Mouse (Mus musculus): ENCODE results near the gene Usf2. TPM values are rescaled to one million over a fixed set of nuclear protein-coding genes. Genes with fewer than 3 reads are reported as not detected.

Usf2 gene
- total and polyA plus RNA-seq, 3 experiments = 42.0 to 103 (median 47.0) TPM

- no peaks in the 10 kb centered on the region for H3K9me3 ChIP-seq (replicated peaks; ENCODE audit: low read length)
- in situ Hi-C loops (cut with MboI; ENCODE audit: low pct_ligation_motif_present, low pct_unique_long_range_greater_than_20kb, low sequenced_read_pairs) (no loop called here), dilution Hi-C loops (cut with MboI; ENCODE audit: extremely low pct_ligation_motif_present, extremely low pct_unique_long_range_greater_than_20kb, low sequenced_read_pairs) (no loop called here)
- DNase-seq (ENCODE audit: extremely low read depth) = no peak
- H3K4me3 ChIP-seq (replicated peaks in 1 of 3; ENCODE audit: low read depth in 2 of 3, low read length in 2 of 3, poor library complexity in 1 of 3) = no peak overlapping the region
- no peaks in the 10 kb centered on the region for H3K27me3 ChIP-seq (replicated peaks)
- no peaks in the 10 kb centered on the region for H3K36me3 ChIP-seq (replicated peaks in 1 of 2; ENCODE audit: control insufficient read depth in 1 of 2, insufficient read depth in 1 of 2, low read length in 1 of 2)
- no peak for TF ChIP-seq MAFK (IDR thresholded peaks at IDR 0.05; ENCODE audit: insufficient replicate concordance, low read length)
- H3K4me2 ChIP-seq (ENCODE audit: insufficient read depth, low read depth, poor library complexity, severe bottlenecking) = no peak overlapping the region
- H3K27ac ChIP-seq (ENCODE audit: insufficient read depth, low read depth) = no peak overlapping the region
- peaks cover 0 to 5% of the 10 kb centered on the region in 2 experiments; a peak in 1 of 4 replicates for H3K4me1 ChIP-seq (ENCODE audit: control insufficient read depth in 1 of 2, insufficient read depth in 2 of 2)
- no peaks in the 10 kb centered on the region for H3K79me2 ChIP-seq (replicated peaks; ENCODE audit: control insufficient read depth, extremely low read depth, insufficient read depth, poor library complexity, severe bottlenecking)
- no peak overlapping the region for H3K9ac ChIP-seq (ENCODE audit: insufficient read depth, low read depth)
Observed at GRCm38 (mm10) chr7:30965677-30966076, 9.1 kb upstream of the Usf2 start.

- no peaks in the 10 kb centered on the region for H3K27me3 ChIP-seq (replicated peaks)
- no peak overlapping the region for H3K9ac ChIP-seq (ENCODE audit: insufficient read depth, low read depth)
- H3K9me3 ChIP-seq (replicated peaks; ENCODE audit: low read length) = no peaks in the 10 kb centered on the region
- dilution Hi-C loops (cut with MboI; ENCODE audit: extremely low pct_ligation_motif_present, extremely low pct_unique_long_range_greater_than_20kb, low sequenced_read_pairs) = no loop called here
- H3K4me3 ChIP-seq (replicated peaks in 1 of 3; ENCODE audit: low read depth in 2 of 3, low read length in 2 of 3, poor library complexity in 1 of 3) = no peak overlapping the region
- H3K36me3 ChIP-seq (replicated peaks in 1 of 2; ENCODE audit: control insufficient read depth in 1 of 2, insufficient read depth in 1 of 2, low read length in 1 of 2) = peaks cover 0 to 3% of the 10 kb centered on the region in 2 experiments
- no peak for TF ChIP-seq CHD1 (IDR thresholded peaks at IDR 0.05; ENCODE audit: low read depth, low read length)
- TF ChIP-seq CHD2 (IDR thresholded peaks at IDR 0.05; ENCODE audit: low read length) = no peak
- TF ChIP-seq POLR2A (IDR thresholded peaks at IDR 0.05; ENCODE audit: low read depth, low read length) = no peak
- TF ChIP-seq NELFE (IDR thresholded peaks at IDR 0.05; ENCODE audit: low read depth, low read length) = no peak
- TF ChIP-seq POLR2AphosphoS2 (IDR thresholded peaks at IDR 0.05; ENCODE audit: low read depth, low read length) = no peak
- no peak for TF ChIP-seq ETS1 (conservative IDR thresholded peaks at IDR 0.05; ENCODE audit: low read depth, low read length)
- TF ChIP-seq UBTF (IDR thresholded peaks at IDR 0.05; ENCODE audit: low read depth, low read length) = no peak
- no peak for TF ChIP-seq ZKSCAN1 (IDR thresholded peaks at IDR 0.05; ENCODE audit: borderline replicate concordance, low read depth, low read length)
- no peak for TF ChIP-seq ZC3H11A (IDR thresholded peaks at IDR 0.05; ENCODE audit: low read depth, low read length)
- no peak for TF ChIP-seq JUND (conservative IDR thresholded peaks at IDR 0.05; ENCODE audit: low read depth, low read length)
- TF ChIP-seq PAX5 (IDR thresholded peaks at IDR 0.05; ENCODE audit: low read length) = no peak
- no peak for TF ChIP-seq EP300 (IDR thresholded peaks at IDR 0.05; ENCODE audit: low read length)
- no peak for TF ChIP-seq MYC (IDR thresholded peaks at IDR 0.05; ENCODE audit: low read depth, low read length)
- TF ChIP-seq MAX (IDR thresholded peaks at IDR 0.05; ENCODE audit: low read length) = no peak
- TF ChIP-seq SIN3A (IDR thresholded peaks at IDR 0.05; ENCODE audit: low read length) = no peak
- no peak for TF ChIP-seq JUN (IDR thresholded peaks at IDR 0.05; ENCODE audit: insufficient read depth, low read depth, low read length)
- TF ChIP-seq SMC3 (IDR thresholded peaks at IDR 0.05; ENCODE audit: low read depth, low read length) = no peak
- TF ChIP-seq RAD21 (IDR thresholded peaks at IDR 0.05; ENCODE audit: low read depth, low read length) = no peak
- no peak for TF ChIP-seq ELF1 (IDR thresholded peaks at IDR 0.05; ENCODE audit: low read depth, low read length)
- no peak for TF ChIP-seq CTCF (conservative IDR thresholded peaks at IDR 0.05 in 1 of 2, IDR thresholded peaks at IDR 0.05 in 1 of 2; ENCODE audit: low read depth in 2 of 2, low read length in 2 of 2)
- peaks cover 0 to 5% of the 10 kb centered on the region in 2 experiments; a peak in 1 of 4 replicates for H3K4me1 ChIP-seq (ENCODE audit: control insufficient read depth in 1 of 2, insufficient read depth in 2 of 2)
- DNase-seq (ENCODE audit: extremely low read depth) = no peak
- H3K79me2 ChIP-seq (replicated peaks; ENCODE audit: control insufficient read depth, extremely low read depth, insufficient read depth, poor library complexity, severe bottlenecking) = no peaks in the 10 kb centered on the region
- in situ Hi-C loops (cut with MboI; ENCODE audit: low pct_ligation_motif_present, low pct_unique_long_range_greater_than_20kb, low sequenced_read_pairs) = no loop called here
- no peak overlapping the region for H3K4me2 ChIP-seq (ENCODE audit: insufficient read depth, low read depth, poor library complexity, severe bottlenecking)
- H3K27ac ChIP-seq (ENCODE audit: insufficient read depth, low read depth) = no peak overlapping the region
Observed at GRCm38 (mm10) chr7:30964366-30964765, 7.8 kb upstream of the Usf2 start.

All from CH12.LX (cell line).